Mouse (Mus musculus) kidney, postnatal 0 days (tissue): ENCODE results near the gene Slc16a13. TPM values are rescaled to one million over a fixed set of nuclear protein-coding genes. Genes with fewer than 3 reads are reported as not detected.

ENCODE experiments used
- ATAC-seq: fragments of 200-750 bp; cut with Nextera tagmentation; replicated peaks from 2 replicates; pipeline ENCODE4 v1.8.0; 2017; ENCODE audit warnings: low read depth, moderate number of reproducible peaks, moderate TSS enrichment, moderate library complexity; ENCODE audit not compliant: low FRiP score
- DNase-seq: peaks from one replicate; pipeline ENCODE4 v3.0.0-alpha.2; 2016; ENCODE audit warnings: low spot score
- H3K27ac ChIP-seq: fragments of 300-500 bp; sonication (generic); 2 replicates; pipeline ENCODE4 v1.5.1; 2014; ENCODE audit warnings: mild to moderate bottlenecking
- H3K27me3 ChIP-seq: fragments of 300-500 bp; sonication (generic); 2 replicates; pipeline ENCODE4 v1.6.1; 2014; ENCODE audit warnings: low read length, mixed read lengths; ENCODE audit not compliant: insufficient read depth
- H3K36me3 ChIP-seq: fragments of 300-500 bp; sonication (generic); 2 replicates; pipeline ENCODE4 v1.6.1; 2014; ENCODE audit warnings: low read length, mixed read lengths; ENCODE audit not compliant: insufficient read depth
- H3K4me1 ChIP-seq: fragments of 300-500 bp; sonication (generic); replicated peaks from 2 replicates; pipeline ENCODE4 v1.6.1; 2014; ENCODE audit warnings: antibody characterized with exemption, low read length, mixed read lengths; ENCODE audit not compliant: insufficient read depth
- H3K4me2 ChIP-seq: fragments of 300-500 bp; sonication (generic); 2 replicates; pipeline ENCODE4 v1.6.1; 2014; ENCODE audit warnings: mild to moderate bottlenecking, low read length, moderate library complexity, mixed read lengths
- H3K4me3 ChIP-seq: fragments of 300-500 bp; sonication (generic); replicated peaks from 2 replicates; pipeline ENCODE4 v1.5.1; 2014; ENCODE audit warnings: low read depth, low read length
- H3K9ac ChIP-seq: fragments of 300-500 bp; sonication (generic); 2 replicates; pipeline ENCODE4 v1.6.1; 2014; ENCODE audit warnings: low read depth, low read length
- H3K9me3 ChIP-seq: fragments of 300-500 bp; sonication (generic); replicated peaks from 2 replicates; pipeline ENCODE4 v1.6.1; 2016; ENCODE audit warnings: low read length, inconsistent platforms, mixed read lengths
- CTCF ChIP-seq: IDR thresholded peaks from 2 replicates; pipeline ENCODE4 v1.5.1; 2016; ENCODE audit warnings: antibody characterized with exemption, low read depth, mild to moderate bottlenecking, moderate library complexity
- WGBS: fragments of 180-500 bp; shearing (Covaris S2); extraction: QIAGEN DNeasy Blood & Tissue Kit; methylation state at CpG from one replicate; pipeline ENCODE4 v1.1.7; 2014; 5-methylcytosine and 5-hydroxymethylcytosine counted together
- polyA plus RNA-seq: library from polyadenylated mRNA; unstranded; fragments of >200 nt; fragmentation: Nextera tagmentation; extraction: Ambion mirVana; gene quantifications from 2 replicates; pipeline ENCODE4 v1.2.1, GENCODE M21; 2015

The Slc16a13 gene
- polyA plus RNA-seq, 1 experiment from 2014 or later = 20.6 TPM

GRCm38 (mm10) chr11:70227661-70228245 lies 6.9 kb upstream of the Slc16a13 start:
- peak overlapping the region; percentile 20; the same call in 1 of the 2 replicates for H3K9ac ChIP-seq
- no peak for ATAC-seq
- 74% methylated on average over 4 of the region's 4 CpGs for WGBS
- peak overlapping the region; percentile 50 for H3K4me2 ChIP-seq
- DNase-seq = no peak
- H3K9me3 ChIP-seq = no peaks in the 10 kb centered on the region
- H3K27me3 ChIP-seq = peaks cover 13% of the 10 kb centered on the region
- peaks cover 9% of the 10 kb centered on the region for H3K4me1 ChIP-seq
- no peak for TF ChIP-seq CTCF
- H3K27ac ChIP-seq = no peak overlapping the region
- peak overlapping the region; percentile 39 for H3K4me3 ChIP-seq
- no peaks in the 10 kb centered on the region for H3K36me3 ChIP-seq

DNA sequence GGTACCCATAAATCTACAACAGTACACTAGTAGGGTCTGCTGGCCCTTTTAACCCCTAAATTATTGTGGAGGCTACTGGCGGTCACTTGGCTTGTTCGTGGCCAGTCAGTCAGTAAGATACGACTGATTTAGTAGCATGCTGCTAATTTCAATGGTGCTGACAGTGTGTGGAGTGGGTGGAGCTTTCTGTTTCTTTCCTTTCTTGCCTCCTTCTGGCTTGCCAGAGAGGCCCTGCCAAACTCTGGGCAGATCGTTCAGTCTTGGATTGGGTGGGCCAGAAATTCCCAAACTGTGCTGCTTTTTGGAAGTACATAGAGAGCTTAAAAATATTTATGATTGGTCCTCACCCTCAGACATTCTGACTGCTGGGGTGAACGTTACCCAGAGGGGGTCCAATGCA lies 6.3 kb upstream of the Slc16a13 start:
- no peak for TF ChIP-seq CTCF
- Histone ChIP-seq H3K9ac (0 out of 2 replicates have a peak overlapping the region, but pooled peaks have one; percentile 20), H3K27me3 (peaks cover 13% of the 10 kb centered on the region), H3K4me2 (peak overlapping the region; percentile 50), H3K36me3 (no peaks in the 10 kb centered on the region), H3K4me3 (peak overlapping the region; percentile 39), H3K9me3 (no peaks in the 10 kb centered on the region), H3K27ac (no peak overlapping the region), H3K4me1 (peaks cover 9% of the 10 kb centered on the region)
- WGBS = 20% methylated on average over 5 of the region's 5 CpGs
- ATAC-seq = no peak
- no peak for DNase-seq

- peaks cover 13% of the 10 kb centered on the region for H3K27me3 ChIP-seq
- DNase-seq = no peak
Observed at GRCm38 (mm10) chr11:70226602-70226890, 5.7 kb upstream of the Slc16a13 start.

GRCm38 (mm10) chr11:70225798-70226601 lies 5.1 kb upstream of the Slc16a13 start:
- peak; percentile 14; the same call in 1 of the 2 replicates for TF ChIP-seq CTCF
- H3K4me3 ChIP-seq = peak overlapping the region; percentile 39
- H3K9me3 ChIP-seq = no peaks in the 10 kb centered on the region
- WGBS = 18% methylated on average over 27 of the region's 27 CpGs
- peak overlapping the region; percentile 24; the same call in 1 of the 2 replicates for H3K9ac ChIP-seq
- peaks cover 13% of the 10 kb centered on the region for H3K27me3 ChIP-seq
- H3K27ac ChIP-seq = peak overlapping the region; percentile 28; the same call in 1 of the 2 replicates
- no peaks in the 10 kb centered on the region for H3K36me3 ChIP-seq
- peak overlapping the region; percentile 50 for H3K4me2 ChIP-seq
- peaks cover 9% of the 10 kb centered on the region for H3K4me1 ChIP-seq
- DNase-seq (no peak), ATAC-seq (no peak)

More at GRCm38 (mm10) chr11:70226602-70226890, 5.7 kb upstream of the Slc16a13 start:
- Histone ChIP-seq H3K4me1 (peaks cover 9% of the 10 kb centered on the region), H3K4me3 (peak overlapping the region; percentile 39), H3K9ac (no peak overlapping the region), H3K27ac (no peak overlapping the region), H3K4me2 (peak overlapping the region; percentile 50), H3K36me3 (no peaks in the 10 kb centered on the region), H3K9me3 (no peaks in the 10 kb centered on the region)
- no peak for TF ChIP-seq CTCF
- no peak for ATAC-seq
- 7% methylated on average over 18 of the region's 18 CpGs for WGBS

GRCm38 (mm10) chr11:70223724-70224123 lies 2.9 kb upstream of the Slc16a13 start:
- peaks cover 9% of the 10 kb centered on the region; the same call in 1 of the 2 replicates for H3K27me3 ChIP-seq
- WGBS = 74% methylated on average over 9 of the region's 9 CpGs
- peak; percentile 55 for DNase-seq
- no peak overlapping the region for H3K4me2 ChIP-seq
- no peak for ATAC-seq
- H3K9me3 ChIP-seq = no peaks in the 10 kb centered on the region
- peak overlapping the region; percentile 70; the same call in 1 of the 2 replicates for H3K27ac ChIP-seq
- no peak overlapping the region for H3K4me3 ChIP-seq
- peaks cover 9% of the 10 kb centered on the region for H3K4me1 ChIP-seq
- TF ChIP-seq CTCF = no peak
- H3K36me3 ChIP-seq = no peaks in the 10 kb centered on the region
- H3K9ac ChIP-seq = no peak overlapping the region

DNA sequence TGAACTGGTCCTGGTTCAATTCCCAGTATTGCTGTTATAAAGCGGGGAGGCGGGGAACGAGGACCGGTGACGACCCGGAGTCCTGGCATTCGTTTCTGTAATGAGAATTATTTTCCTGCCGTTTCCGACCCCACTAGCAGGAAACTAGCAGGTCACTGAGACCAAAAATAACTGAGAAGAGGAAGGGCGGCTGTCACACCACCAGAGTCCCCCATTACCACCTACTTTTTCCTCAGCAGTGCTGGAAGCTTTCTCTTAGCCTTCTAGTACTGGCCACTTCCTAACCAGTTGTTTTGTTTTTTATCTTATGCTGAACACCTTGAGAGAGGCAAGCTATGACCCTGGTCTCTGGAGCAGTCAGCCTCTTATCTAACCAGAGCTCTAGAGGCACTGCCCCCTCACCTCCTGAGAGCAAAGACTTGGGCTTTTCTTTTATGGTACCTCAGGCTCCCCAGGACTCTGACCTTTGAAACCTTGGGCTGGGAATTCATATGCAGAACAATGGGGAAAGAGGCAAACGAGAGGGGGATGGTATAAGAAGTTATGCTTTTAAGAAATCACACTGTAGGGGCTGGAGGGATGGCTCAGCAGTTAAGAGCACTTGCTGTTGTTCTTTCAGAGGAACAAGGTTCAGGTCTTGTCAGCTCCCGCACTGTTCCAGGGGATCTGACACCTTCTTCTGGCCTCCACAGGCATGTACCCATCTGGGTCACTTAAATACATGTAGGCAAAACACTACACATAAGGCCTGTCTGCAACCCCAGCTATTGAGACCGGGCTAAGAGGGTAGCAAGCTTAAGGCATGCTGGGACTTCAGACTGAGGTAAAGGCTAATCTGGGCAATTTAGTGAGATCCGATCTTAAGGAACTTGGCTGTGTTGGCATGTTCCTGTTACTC lies 988 bp upstream of the Slc16a13 start:
- Histone ChIP-seq H3K4me2 (peak overlapping the region; percentile 82), H3K4me3 (peak overlapping the region; percentile 39), H3K36me3 (no peaks in the 10 kb centered on the region), H3K27ac (peak overlapping the region; percentile 81), H3K27me3 (no peaks in the 10 kb centered on the region; the same call in 1 of the 2 replicates), H3K9me3 (no peaks in the 10 kb centered on the region), H3K9ac (peak overlapping the region; percentile 66), H3K4me1 (peaks cover 9% of the 10 kb centered on the region)
- TF ChIP-seq CTCF = no peak
- WGBS = 10% methylated on average over 14 of the region's 14 CpGs
- DNase-seq = no peak
- ATAC-seq = 0 out of 2 replicates have a peak, but pooled peaks have one; percentile 12
